ENCODE assay signal across 1 mouse cellular context in genomic region chr13:71327802-71328753, GRCm38 (mm10).
TF ChIP-seq lines count a peak whose summit lies in the region.

No protein-coding gene starts in this region.

TF ChIP-seq in CH12.LX, 34 proteins besides CTCF, POLR2A, EP300 and RAD21 (continued from another document):
- TF ChIP-seq CHD2 (IDR thresholded peaks at IDR 0.05; ENCODE audit: low read length) (peak; percentile 75), TCF12 (IDR thresholded peaks at IDR 0.05; ENCODE audit: low read depth, low read length) (peak; percentile 98), BHLHE40 (IDR thresholded peaks at IDR 0.05; ENCODE audit: low read depth, low read length) (peak; percentile 76), POLR2AphosphoS2 (IDR thresholded peaks at IDR 0.05; ENCODE audit: low read depth, low read length) (peak; percentile 69; the same call in 1 of the 2 replicates), KAT2A (IDR thresholded peaks at IDR 0.05; ENCODE audit: insufficient replicate concordance, low read length) (0 out of 2 replicates have a peak, but pooled peaks have one; percentile 6), TBP (conservative IDR thresholded peaks at IDR 0.05; ENCODE audit: low read depth, low read length) (peak; percentile 98)
